Mouse (Mus musculus): Measurements from ENCODE around the gene Sema4f.

The Sema4f gene

GRCm38 (mm10) chr6:82872332-82872707 is 67.2 kb downstream of the Sema4f start:
- peak; percentile 39 to 71 for DNase-seq (ENCODE audit: low read depth in 2 of 2, low spot score in 2 of 2)

DNA sequence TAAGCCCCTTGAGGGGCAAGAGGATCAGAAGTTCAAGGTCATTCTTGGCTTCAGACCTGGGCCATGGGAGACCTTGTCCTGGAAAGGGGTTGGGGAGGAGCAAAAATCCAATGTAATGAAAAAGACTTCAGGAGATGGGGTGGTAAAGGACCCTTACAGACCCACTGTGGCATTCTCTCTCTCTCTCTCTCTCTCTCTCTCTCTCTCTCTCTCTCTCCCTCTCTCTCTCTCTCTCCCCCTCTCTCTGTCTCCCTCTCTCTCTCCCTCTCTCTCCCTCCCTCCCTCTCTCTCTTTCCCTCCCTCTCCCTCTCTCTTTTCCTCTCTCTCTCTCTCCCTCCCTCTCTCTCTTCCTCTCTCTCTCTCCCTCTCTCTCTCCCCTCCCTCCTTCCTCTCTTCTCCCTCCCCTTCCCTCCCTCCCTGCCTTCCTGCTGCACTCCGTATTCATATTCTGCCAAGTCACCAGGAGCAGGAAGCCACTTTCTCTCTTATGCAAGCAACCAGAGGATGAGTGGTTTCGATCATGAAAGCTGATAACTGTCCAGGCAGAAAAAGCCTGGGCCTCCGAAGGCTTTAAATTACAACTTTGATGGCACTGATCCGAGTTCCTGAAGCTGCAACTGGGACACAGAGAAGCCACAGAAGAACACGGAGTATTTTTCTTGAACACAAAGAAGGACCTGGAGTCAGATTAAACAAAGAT is 67.8 kb downstream of the Sema4f start:
- DNase-seq (ENCODE audit: low read depth in 2 of 2, low spot score in 2 of 2), result peak in 1 of 2 experiments; percentile 3

- DNase-seq (ENCODE audit: low read depth in 2 of 2, low spot score in 2 of 2), result no peak
Measured at GRCm38 (mm10) chr6:82868476-82868875, 71.1 kb downstream of the Sema4f start.

- peak; percentile 43 to 62 for DNase-seq (ENCODE audit: low read depth in 2 of 2, low spot score in 2 of 2)
Measured at GRCm38 (mm10) chr6:82863380-82863874, 76.1 kb downstream of the Sema4f start.

GRCm38 (mm10) chr6:82862475-82862874 is 77.1 kb downstream of the Sema4f start:
- no peak for DNase-seq (ENCODE audit: low read depth in 2 of 2, low spot score in 2 of 2)

DNA sequence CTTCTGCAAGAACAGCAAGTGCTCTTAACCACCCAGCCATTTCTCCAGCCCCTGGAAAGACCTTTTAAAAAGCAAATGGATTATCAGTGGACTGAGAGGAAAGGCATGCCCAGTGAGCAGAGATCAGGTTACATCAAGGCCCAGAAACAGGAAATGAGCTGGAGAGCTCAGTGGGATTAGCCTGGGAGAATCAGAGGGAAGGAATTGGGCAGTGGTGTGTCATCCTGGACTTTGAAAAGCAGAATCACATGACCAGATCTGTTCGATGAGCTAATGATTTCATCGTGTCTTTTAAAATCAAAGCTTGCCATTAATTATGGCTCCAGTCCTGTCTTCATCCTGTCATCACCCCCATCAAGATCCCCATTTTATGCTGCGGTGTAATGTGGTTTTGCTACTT is 77.5 kb downstream of the Sema4f start:
- DNase-seq (ENCODE audit: low read depth in 2 of 2, low spot score in 2 of 2), result no peak

Data from CD8-positive naive resting alpha-beta T cell, adult 2 months (primary cell).